Mouse (Mus musculus): Measurements from ENCODE around the gene Tssk1. TPM values are rescaled to one million over a fixed set of nuclear protein-coding genes. Genes with fewer than 3 reads are reported as not detected.
A peak's percentile ranks its signal among the peaks of the same experiment; 100 is the strongest.

The Tssk1 gene
- polyA plus RNA-seq, 1 experiment from 2014 or later, result 0.06 TPM

DNA sequence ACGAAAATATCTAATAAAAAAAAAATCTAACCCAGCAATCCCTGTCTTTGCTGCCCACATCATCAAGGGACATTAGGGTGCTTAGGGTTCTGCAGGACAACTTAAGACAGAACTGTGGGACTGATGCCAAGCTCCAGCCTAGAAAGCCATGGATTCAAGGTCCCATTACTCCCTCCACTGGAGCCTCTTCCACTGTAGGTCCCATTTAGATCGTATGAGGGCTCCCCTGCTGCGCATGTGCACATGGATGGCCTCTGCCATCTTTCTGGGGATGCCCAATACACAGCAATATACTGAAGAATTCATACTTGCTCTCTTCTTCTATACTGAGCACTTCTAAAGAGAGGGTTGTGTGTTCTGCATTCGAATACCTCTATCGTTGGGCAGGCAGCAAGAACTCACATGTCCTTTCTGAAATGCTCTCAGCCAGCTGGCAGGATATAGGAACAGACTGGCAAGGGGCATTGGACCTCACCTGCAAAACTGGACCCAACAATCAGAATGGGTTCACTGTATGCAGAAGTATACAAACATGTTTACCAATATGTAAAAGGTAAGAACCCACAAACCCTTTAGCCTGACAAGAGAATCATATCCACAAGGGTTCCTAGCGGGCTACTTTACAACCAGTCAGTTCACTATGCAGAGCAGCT lies 4.2 kb upstream of the Tssk1 start:
- ATAC-seq (no peak), DNase-seq (ENCODE audit: low spot score) (no peak)
- Histone ChIP-seq H3K9ac (ENCODE audit: low read length) (peak overlapping the region; percentile 99), H3K4me3 (ENCODE audit: low read depth, low read length) (peak overlapping the region; percentile 97), H3K27me3 (replicated peaks; ENCODE audit: control insufficient read depth, insufficient read depth, low read length) (no peaks in the 10 kb centered on the region), H3K9me3 (replicated peaks; ENCODE audit: control insufficient read depth, low read length) (no peaks in the 10 kb centered on the region), H3K36me3 (ENCODE audit: control insufficient read depth, insufficient read depth, low read length) (0 out of 2 replicates have a peak, but pooled peaks cover 6% of the 10 kb centered on the region), H3K4me2 (ENCODE audit: low read length) (peak overlapping the region; percentile 95), H3K4me1 (ENCODE audit: control insufficient read depth, insufficient read depth, low read length) (peaks cover 16% of the 10 kb centered on the region), H3K27ac (ENCODE audit: low read depth, low read length) (no peak overlapping the region)
- WGBS, result 84% methylated on average over 6 of the region's 6 CpGs

DNA sequence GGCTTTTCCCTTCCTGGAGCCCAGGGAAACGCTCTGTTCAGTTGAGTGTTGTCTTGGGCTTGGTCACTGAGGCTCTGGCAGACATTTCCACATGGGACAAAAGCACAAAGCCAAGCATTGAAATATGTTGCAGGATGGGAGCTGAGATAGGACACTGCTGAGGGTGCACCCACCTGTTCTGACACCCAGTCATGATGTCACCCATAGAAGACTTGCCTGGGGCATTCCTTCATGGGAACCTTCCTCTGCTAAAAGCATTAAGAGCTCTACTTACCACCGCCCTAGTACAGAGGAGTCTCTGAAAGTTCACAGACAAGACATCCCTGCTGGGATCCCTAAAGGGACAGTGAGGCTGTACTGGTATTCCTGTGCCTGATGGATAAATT lies 3.7 kb upstream of the Tssk1 start:
- H3K27ac ChIP-seq (ENCODE audit: low read depth, low read length), result peak overlapping the region; percentile 94; the same call in 1 of the 2 replicates
- peaks cover 16% of the 10 kb centered on the region for H3K4me1 ChIP-seq (ENCODE audit: control insufficient read depth, insufficient read depth, low read length)
- peak overlapping the region; percentile 97 for H3K4me3 ChIP-seq (ENCODE audit: low read depth, low read length)
- H3K4me2 ChIP-seq (ENCODE audit: low read length), result peak overlapping the region; percentile 95
- ATAC-seq, result no peak
- WGBS, result 42% methylated on average over 2 of the region's 2 CpGs
- H3K36me3 ChIP-seq (ENCODE audit: control insufficient read depth, insufficient read depth, low read length), result 0 out of 2 replicates have a peak, but pooled peaks cover 6% of the 10 kb centered on the region
- H3K9me3 ChIP-seq (replicated peaks; ENCODE audit: control insufficient read depth, low read length), result no peaks in the 10 kb centered on the region
- no peak for DNase-seq (ENCODE audit: low spot score)
- H3K9ac ChIP-seq (ENCODE audit: low read length), result peak overlapping the region; percentile 99
- no peaks in the 10 kb centered on the region for H3K27me3 ChIP-seq (replicated peaks; ENCODE audit: control insufficient read depth, insufficient read depth, low read length)

DNA sequence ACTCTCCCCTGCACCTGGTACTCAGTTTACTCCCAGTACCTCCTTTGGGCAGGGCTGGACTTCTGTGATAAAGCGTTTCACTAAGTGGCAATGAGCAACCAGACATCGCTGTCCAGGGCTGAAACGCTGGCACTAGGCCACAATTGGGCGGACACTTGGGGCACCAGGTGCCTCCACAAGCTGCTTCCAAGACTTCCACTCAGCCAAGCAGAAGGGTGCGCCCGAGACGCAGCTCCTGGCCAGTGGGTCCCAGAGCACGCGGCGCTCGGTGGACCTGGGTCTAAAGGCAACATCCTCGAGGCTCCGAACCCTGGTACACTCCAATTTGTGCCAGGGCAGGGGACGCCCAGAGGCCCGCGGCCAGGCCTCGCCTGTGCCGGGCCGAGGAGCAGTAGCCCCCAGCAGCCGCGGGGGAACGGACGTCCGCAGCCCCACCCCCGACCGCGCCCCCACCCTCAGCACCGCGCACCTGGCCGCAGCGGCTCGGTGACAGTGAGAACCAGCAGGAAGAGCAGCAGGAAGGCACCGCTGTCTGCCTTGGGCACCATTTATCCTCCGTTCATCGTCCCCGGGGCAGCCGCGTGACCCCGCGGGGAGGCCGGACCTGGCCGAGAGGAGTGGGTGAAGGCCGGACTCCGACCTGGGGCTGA lies 3.0 kb upstream of the Tssk1 start:
- Histone ChIP-seq H3K4me2 (ENCODE audit: low read length) (peak overlapping the region; percentile 95), H3K4me3 (ENCODE audit: low read depth, low read length) (peak overlapping the region; percentile 97), H3K27me3 (replicated peaks; ENCODE audit: control insufficient read depth, insufficient read depth, low read length) (no peaks in the 10 kb centered on the region), H3K36me3 (ENCODE audit: control insufficient read depth, insufficient read depth, low read length) (0 out of 2 replicates have a peak, but pooled peaks cover under 1% of the 10 kb centered on the region), H3K27ac (ENCODE audit: low read depth, low read length) (peak overlapping the region; percentile 94), H3K9me3 (replicated peaks; ENCODE audit: control insufficient read depth, low read length) (no peaks in the 10 kb centered on the region), H3K9ac (ENCODE audit: low read length) (peak overlapping the region; percentile 99), H3K4me1 (ENCODE audit: control insufficient read depth, insufficient read depth, low read length) (peaks cover 16% of the 10 kb centered on the region)
- DNase-seq (ENCODE audit: low spot score) (peak; percentile 71), ATAC-seq (peak; percentile 64)
- WGBS, result under 1% methylated on average over 43 of the region's 44 CpGs

DNA sequence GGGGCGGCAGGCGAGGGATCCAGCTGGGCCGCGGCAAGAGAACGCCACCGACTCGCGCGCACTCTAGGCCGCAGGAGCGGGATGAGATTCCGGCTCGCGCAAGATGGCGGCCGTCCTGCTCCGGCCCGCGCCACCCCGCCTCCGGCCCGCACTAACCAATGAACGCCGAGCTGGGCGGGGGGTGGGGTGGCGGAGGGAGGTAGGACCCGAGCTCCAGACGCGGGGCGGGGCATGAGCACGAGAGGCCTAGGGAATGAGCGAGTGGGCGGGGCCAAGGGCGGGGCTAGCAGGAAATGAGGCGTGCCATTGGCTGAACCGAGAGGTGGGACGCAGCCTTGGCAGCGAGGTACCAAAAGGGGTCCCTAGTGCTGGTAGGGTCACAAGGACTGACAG lies 2.5 kb upstream of the Tssk1 start, which contains the start of gene Gm20518:
TSS of gene Gm20518 (minus strand) at position 105 of the 393 bp plus-strand sequence.
- Histone ChIP-seq H3K27ac (ENCODE audit: low read depth, low read length) (peak within 1 kb of the TSS; percentile 94), H3K9ac (ENCODE audit: low read length) (peak within 1 kb of the TSS; percentile 99), H3K9me3 (replicated peaks; ENCODE audit: control insufficient read depth, low read length) (no peaks in the 10 kb centered on the region), H3K36me3 (ENCODE audit: control insufficient read depth, insufficient read depth, low read length) (no peaks in the 10 kb centered on the region), H3K27me3 (replicated peaks; ENCODE audit: control insufficient read depth, insufficient read depth, low read length) (no peaks in the 10 kb centered on the region), H3K4me1 (ENCODE audit: control insufficient read depth, insufficient read depth, low read length) (peaks cover 16% of the 10 kb centered on the region), H3K4me2 (ENCODE audit: low read length) (peak within 1 kb of the TSS; percentile 95), H3K4me3 (ENCODE audit: low read depth, low read length) (peak within 1 kb of the TSS; percentile 97)
- under 1% methylated on average over 30 of the region's 38 CpGs for WGBS
- peak; percentile 99 for DNase-seq (ENCODE audit: low spot score)
- ATAC-seq, result peak; percentile 97

DNA sequence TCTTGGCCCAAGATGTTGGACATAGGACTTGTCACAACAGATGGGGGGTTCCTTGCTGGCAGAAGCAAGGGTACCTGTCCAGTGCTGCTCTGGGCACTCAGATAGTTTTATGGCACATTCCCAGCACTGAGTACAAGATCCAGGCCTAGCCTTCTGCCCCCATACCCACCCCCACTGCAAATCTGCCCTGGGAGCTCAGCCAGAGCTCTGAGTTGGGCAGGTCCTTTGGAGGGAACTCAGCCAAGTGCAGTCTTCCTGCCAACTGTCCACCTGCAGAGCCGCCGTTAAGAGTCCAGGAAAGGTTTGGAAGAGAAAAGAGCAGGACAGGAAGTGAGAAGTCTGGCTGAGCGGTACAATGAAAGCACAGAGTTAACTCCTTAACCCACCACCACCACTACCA lies 1.4 kb upstream of the Tssk1 start:
- Histone ChIP-seq H3K27ac (ENCODE audit: low read depth, low read length) (no peak overlapping the region), H3K27me3 (replicated peaks; ENCODE audit: control insufficient read depth, insufficient read depth, low read length) (no peaks in the 10 kb centered on the region), H3K4me1 (ENCODE audit: control insufficient read depth, insufficient read depth, low read length) (peaks cover 14% of the 10 kb centered on the region), H3K36me3 (ENCODE audit: control insufficient read depth, insufficient read depth, low read length) (0 out of 2 replicates have a peak, but pooled peaks cover 3% of the 10 kb centered on the region), H3K9me3 (replicated peaks; ENCODE audit: control insufficient read depth, low read length) (no peaks in the 10 kb centered on the region), H3K9ac (ENCODE audit: low read length) (no peak overlapping the region), H3K4me3 (ENCODE audit: low read depth, low read length) (no peak overlapping the region), H3K4me2 (ENCODE audit: low read length) (no peak overlapping the region)
- ATAC-seq, result no peak
- 58% methylated on average over 3 of the region's 3 CpGs for WGBS
- no peak for DNase-seq (ENCODE audit: low spot score)

DNA sequence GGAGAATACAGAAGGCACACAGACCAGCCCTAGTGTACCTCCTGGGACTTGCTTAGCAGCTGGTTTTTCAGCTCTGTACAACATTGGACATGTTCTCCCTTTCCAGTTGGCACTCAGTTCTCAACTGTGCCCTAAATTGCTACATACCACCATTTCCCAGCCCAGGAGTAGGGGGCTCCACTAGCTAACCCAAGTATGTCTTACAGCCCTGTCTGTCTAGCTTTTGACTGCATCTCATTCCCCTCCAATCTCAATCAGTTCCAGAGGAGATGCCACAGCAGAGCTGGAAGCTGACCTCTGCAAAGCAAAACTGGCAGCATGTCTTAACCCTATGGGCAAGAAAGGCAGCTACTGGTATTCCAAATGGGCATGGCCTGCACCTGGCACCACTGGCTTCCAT lies 2.1 kb downstream of the Tssk1 start:
- no peak for ATAC-seq
- no peak overlapping the region for H3K27ac ChIP-seq (ENCODE audit: low read depth, low read length)
- H3K4me1 ChIP-seq (ENCODE audit: control insufficient read depth, insufficient read depth, low read length), result peaks cover 3% of the 10 kb centered on the region; the same call in 1 of the 2 replicates
- no peak overlapping the region for H3K9ac ChIP-seq (ENCODE audit: low read length)
- no peaks in the 10 kb centered on the region for H3K27me3 ChIP-seq (replicated peaks; ENCODE audit: control insufficient read depth, insufficient read depth, low read length)
- DNase-seq (ENCODE audit: low spot score), result no peak
- no peaks in the 10 kb centered on the region for H3K9me3 ChIP-seq (replicated peaks; ENCODE audit: control insufficient read depth, low read length)
- no peak overlapping the region for H3K4me3 ChIP-seq (ENCODE audit: low read depth, low read length)
- no peak overlapping the region for H3K4me2 ChIP-seq (ENCODE audit: low read length)
- peaks cover 29% of the 10 kb centered on the region for H3K36me3 ChIP-seq (ENCODE audit: control insufficient read depth, insufficient read depth, low read length)

DNA sequence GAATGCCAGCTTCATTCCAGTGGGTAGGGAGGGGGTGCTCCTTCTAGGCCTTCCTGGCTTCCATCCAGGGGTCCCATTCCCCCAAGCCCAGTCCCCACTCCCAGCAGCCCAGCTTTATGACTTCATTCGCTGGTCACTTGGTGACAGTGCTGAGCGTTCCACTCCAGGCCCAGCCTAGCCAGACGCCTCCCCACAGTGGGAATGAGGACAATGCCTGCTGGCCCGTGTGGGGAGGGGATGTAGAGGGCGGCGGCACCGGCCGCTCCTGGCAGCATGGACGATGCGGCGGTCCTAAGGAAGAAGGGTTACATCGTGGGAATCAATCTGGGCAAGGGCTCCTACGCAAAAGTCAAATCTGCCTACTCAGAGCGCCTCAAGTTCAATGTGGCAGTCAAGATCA lies 4.4 kb downstream of the Tssk1 start, which contains the start of the genes Dgcr2 and Tssk2:
TSS of gene Dgcr2 (minus strand) at position 101 of the 400 bp plus-strand sequence.
TSS of gene Tssk2 (plus strand) at position 176 of the 400 bp plus-strand sequence.
- 94% methylated on average over 14 of the region's 14 CpGs for WGBS
- no peak for ATAC-seq

DNA sequence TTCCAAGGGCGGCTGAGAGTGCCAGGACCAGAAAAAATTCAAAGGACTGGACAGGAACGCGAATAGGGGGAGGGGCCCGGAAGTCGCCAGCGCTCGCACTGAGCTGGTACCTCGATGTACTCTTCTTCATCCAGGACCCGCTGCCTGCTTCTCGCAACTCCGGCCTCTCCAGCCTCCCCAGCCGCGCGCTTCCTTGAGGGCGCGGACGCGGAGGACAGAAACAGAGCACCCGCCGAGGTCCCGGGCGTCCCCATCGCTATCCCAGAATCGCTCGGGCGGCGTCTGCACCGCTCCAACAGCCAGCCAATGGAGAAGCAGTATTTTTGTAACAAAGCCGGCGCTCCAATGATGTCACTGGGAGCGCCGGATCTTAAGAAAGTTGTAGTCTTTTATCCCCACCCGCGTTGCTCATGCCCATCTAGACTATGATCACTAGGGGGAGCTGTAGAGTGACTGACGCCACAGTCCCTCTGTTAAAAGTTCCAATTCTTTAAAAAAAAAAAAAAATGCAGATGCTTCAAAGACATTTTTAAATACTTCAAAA lies 17.1 kb downstream of the Tssk1 start, which contains the start of gene Ess2:
TSS of gene Ess2 (minus strand) at position 297 of the 544 bp plus-strand sequence.
- peak; percentile 97 for ATAC-seq
- no peak within 1 kb of the TSS for H3K27ac ChIP-seq (ENCODE audit: low read depth, low read length)

More for the DNA sequence above, 4.4 kb downstream of the Tssk1 start, which contains the start of the genes Dgcr2 and Tssk2:
- Histone ChIP-seq H3K4me1 (ENCODE audit: control insufficient read depth, insufficient read depth, low read length) (no peaks in the 10 kb centered on the region), H3K4me3 (ENCODE audit: low read depth, low read length) (no peak within 1 kb of the TSS), H3K36me3 (ENCODE audit: control insufficient read depth, insufficient read depth, low read length) (peaks cover 53% of the 10 kb centered on the region), H3K9ac (ENCODE audit: low read length) (no peak within 1 kb of the TSS), H3K4me2 (ENCODE audit: low read length) (no peak within 1 kb of the TSS), H3K9me3 (replicated peaks; ENCODE audit: control insufficient read depth, low read length) (no peaks in the 10 kb centered on the region), H3K27me3 (replicated peaks; ENCODE audit: control insufficient read depth, insufficient read depth, low read length) (no peaks in the 10 kb centered on the region), H3K27ac (ENCODE audit: low read depth, low read length) (no peak within 1 kb of the TSS)
- no peak for DNase-seq (ENCODE audit: low spot score)

More for the DNA sequence above, 17.1 kb downstream of the Tssk1 start, which contains the start of gene Ess2:
- H3K9me3 ChIP-seq (replicated peaks; ENCODE audit: control insufficient read depth, low read length), result no peaks in the 10 kb centered on the region
- peak; percentile 99 for DNase-seq (ENCODE audit: low spot score)
- H3K36me3 ChIP-seq (ENCODE audit: control insufficient read depth, insufficient read depth, low read length), result peaks cover 33% of the 10 kb centered on the region
- H3K4me1 ChIP-seq (ENCODE audit: control insufficient read depth, insufficient read depth, low read length), result peaks cover 9% of the 10 kb centered on the region
- H3K9ac ChIP-seq (ENCODE audit: low read length), result peak within 1 kb of the TSS; percentile 82
- H3K4me2 ChIP-seq (ENCODE audit: low read length), result peak within 1 kb of the TSS; percentile 71
- peaks cover 42% of the 10 kb centered on the region for H3K27me3 ChIP-seq (replicated peaks; ENCODE audit: control insufficient read depth, insufficient read depth, low read length)
- under 1% methylated on average over 35 of the region's 35 CpGs for WGBS
- H3K4me3 ChIP-seq (ENCODE audit: low read depth, low read length), result peak within 1 kb of the TSS; percentile 72
